Mouse (Mus musculus) brown adipose tissue, adult 24 weeks (tissue): ENCODE data around the gene Tns3. TPM values are rescaled to one million over a fixed set of nuclear protein-coding genes. Genes with fewer than 3 reads are reported as not detected.

Experiments used
- H3K27ac ChIP-seq: fragments of 200-500 bp; replicated peaks from 2 replicates; pipeline ENCODE4 v1.5.1; 2012; ENCODE audit warnings: low read depth, mild to moderate bottlenecking, low read length
- H3K4me1 ChIP-seq: fragments of 200-500 bp; 2 replicates; pipeline ENCODE4 v1.6.1; 2012; ENCODE audit warnings: low read length, mixed read lengths; ENCODE audit not compliant: control insufficient read depth, insufficient read depth, insufficient read length
- H3K4me3 ChIP-seq: fragments of 200-500 bp; 2 replicates; pipeline ENCODE4 v1.5.1; 2012; ENCODE audit warnings: low read depth, mild to moderate bottlenecking, low read length, moderate library complexity; ENCODE audit not compliant: insufficient read depth
- polyA plus RNA-seq: library from polyadenylated mRNA; stranded (reverse); fragments of >200 nt; gene quantifications from 2 replicates; pipeline ENCODE4 v1.2.4, GENCODE M21; 2012; ENCODE audit not compliant: missing spikeins, insufficient read depth, insufficient read length

Gene Tns3
- polyA plus RNA-seq, 1 experiment: 3.0 TPM

DNA sequence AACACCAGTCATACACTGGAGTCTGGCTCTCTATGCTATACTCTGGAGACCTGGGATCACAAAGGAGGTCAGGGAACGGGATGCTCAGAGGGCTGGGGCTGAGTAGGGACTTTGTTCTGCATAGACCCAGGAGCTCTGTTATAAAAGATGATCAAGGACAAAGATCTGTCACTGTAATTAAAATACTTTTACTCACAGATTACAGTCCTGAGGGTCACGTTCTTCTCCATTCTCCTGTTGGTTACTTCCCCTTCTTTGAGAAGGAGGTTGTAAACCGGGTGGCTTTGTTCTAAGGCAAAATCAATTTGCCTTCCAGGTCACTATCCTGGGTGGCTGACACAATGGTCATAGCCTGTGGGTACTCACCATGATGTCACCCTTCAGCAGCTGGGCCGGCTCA, 133.8 kb downstream of the Tns3 start:
- Histone ChIP-seq H3K4me3 (no peak overlapping the region), H3K4me1 (no peaks in the 10 kb centered on the region), H3K27ac (no peak overlapping the region)

DNA sequence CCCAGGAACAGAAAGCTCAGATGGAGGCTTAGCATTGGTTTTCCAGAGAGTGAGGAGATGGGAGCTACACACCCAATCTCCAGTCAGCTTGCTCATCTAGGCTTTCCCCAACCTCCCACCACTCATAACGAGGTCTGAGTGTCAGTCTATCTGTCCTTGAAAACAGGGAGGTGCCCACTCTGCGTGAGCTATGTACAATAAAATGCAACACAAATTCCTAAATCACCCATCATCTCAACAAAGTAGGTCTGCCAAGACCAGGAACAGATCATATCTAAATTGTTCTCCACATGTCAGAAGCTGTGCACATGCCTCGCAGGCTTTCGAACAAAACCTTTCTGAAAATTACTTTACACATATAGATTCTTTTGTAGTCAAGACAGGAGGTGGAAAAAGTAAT, 134.3 kb downstream of the Tns3 start:
- no peaks in the 10 kb centered on the region for H3K4me1 ChIP-seq
- no peak overlapping the region for H3K4me3 ChIP-seq
- no peak overlapping the region for H3K27ac ChIP-seq

DNA sequence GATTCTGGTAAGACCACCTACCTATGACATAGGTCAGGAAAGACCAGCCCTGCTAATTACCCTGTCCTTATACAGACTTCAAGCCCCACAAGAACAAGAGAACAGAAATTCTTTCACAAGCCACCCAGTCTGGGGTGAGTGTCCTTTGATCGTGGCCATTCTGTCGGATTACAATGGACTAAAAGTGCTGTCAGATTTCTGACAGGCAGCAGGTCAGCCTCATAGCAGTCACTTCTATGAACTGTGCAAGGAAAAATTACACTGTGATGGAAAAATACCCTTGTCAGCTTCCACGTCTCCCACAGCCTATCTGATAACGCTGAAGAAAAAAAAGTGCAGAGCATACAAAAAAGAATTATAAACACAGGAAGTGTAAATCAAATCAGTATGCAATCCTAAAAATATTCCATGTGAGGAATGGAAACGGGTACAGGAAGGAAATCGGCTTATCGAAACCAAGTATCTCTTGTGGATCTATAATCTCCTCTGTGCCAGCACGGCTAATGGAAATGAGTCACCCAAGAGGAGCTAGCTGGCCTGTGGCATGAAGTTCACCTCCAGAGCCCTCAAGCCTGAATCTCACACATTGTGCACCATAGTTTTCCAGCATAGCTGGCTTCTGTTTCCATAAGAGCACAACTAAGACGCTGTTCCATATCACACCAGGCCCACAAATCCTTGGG, 138.7 kb downstream of the Tns3 start:
- Histone ChIP-seq H3K27ac (no peak overlapping the region), H3K4me1 (no peaks in the 10 kb centered on the region), H3K4me3 (no peak overlapping the region)

DNA sequence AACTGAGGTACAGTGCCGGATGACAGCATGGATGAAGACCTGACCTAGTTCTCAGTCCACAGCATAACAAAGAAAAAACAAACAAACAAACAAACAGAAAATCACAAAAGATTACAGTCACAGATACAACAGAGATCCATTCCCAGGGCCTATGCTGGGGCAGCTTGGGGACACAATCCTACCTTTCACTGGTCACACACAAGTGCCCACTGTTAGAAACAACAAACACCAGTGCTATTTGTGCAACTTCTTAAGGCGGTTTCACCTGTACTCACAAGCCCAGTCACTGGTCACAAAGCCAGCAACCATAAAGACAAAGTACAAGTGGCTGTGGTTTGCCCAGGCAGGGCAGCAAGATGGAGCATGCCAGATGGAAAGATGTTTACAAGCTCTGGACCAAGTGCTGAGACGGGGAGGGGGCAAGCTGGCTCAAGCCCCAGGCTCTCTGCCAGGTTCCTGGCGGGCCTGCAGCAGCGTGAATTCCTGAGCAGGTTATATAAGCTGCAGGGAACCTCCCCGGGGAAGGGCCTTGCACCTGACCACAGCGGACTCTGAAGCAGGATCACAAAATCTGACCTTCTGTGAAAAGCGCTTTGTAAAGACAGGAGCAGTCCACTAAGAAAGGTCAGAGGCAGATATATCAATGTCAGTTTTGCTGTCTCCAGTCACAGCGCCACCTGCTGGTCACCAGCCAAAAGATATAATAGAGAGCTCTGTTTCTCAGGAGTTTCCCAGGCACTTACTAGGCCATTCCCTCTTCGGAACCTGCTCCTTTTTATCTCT, 140.8 kb downstream of the Tns3 start:
- Histone ChIP-seq H3K27ac (no peak overlapping the region), H3K4me3 (no peak overlapping the region), H3K4me1 (no peaks in the 10 kb centered on the region)

DNA sequence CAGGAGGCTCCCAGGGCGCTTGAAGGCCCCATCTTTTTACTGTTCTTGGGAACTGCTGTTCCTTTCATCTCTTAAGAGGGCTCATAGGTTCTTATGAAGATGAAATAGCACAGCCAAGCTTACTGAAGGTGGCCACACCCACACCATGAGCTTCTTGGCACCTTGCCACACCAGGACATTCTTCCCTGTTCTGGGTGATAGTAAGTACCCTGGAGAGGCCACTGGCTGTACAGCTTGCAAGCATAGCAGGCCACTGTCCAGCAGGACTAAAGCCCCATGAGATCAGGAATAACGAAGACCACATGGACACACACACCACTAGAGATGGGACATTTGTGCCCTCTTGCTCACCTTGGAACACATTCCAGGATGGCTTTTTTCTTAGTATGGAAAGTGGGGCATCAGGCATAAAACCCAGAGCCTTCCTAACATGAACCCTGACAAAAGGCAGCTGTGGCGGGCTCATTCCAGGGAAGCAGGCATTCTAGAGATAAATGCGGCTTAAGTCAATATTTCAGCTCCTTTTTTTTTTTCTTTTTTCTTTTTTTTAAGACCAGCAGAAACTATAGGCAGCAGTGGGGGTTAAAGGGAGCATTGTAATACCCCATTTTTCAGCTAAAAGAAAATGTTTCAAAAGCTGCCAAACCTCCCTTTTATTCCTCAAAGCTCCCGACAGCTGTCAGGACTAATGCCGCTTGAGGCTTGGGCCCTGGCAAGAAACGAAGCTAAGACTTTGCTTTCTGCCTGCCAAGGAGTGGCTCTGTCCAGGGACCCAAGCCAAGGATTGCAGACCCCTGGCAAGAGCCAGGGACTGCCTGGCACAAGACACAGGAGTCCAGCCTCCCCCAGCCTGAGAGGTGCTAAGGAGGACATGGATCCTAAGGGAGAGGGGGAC, 150.7 kb downstream of the Tns3 start:
- H3K27ac ChIP-seq: no peak overlapping the region
- H3K4me1 ChIP-seq: peaks cover 2% of the 10 kb centered on the region; the same call in 1 of the 2 replicates
- H3K4me3 ChIP-seq: no peak overlapping the region

DNA sequence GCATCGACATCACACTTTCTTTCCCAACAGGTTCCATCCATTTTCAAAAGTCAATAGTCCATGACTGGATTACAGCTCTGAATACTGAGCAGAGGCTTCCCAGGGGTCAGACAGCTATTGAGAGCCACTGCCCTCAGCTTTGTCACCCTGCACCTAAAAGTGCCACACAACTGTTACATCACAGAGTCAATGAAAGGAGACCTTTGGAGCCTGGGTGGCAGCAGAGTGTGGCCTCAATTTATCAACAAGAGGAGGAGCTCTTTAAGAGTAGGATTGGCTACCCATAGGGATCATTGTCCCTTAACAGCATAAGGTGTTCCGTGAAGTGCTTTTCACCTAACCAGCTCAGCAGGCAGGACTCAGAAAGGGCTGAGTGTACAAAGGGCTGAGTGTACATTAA, 154.0 kb downstream of the Tns3 start:
- Histone ChIP-seq H3K27ac (no peak overlapping the region), H3K4me1 (peaks cover 2% of the 10 kb centered on the region; the same call in 1 of the 2 replicates), H3K4me3 (no peak overlapping the region)

DNA sequence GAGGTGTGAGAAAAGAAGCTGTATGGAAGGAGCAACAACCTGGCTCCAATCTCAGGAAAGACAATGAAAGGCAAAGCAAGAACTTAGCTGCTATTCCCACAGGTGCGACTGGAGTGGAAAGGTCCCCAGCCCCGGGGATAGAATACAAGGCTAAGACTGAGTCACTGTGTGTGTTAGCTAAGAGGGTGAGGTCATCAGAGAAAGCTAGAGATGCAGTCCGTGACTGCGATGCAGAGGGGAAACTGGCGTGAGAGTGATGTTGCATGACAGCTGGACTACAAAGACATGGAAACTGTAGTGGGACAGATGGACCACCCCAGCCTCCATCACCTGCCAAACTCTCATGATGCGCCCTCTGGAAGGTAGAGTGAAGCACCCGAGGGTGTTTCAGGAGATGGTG, 154.7 kb downstream of the Tns3 start:
- H3K27ac ChIP-seq: no peak overlapping the region
- H3K4me1 ChIP-seq: peaks cover 2% of the 10 kb centered on the region; the same call in 1 of the 2 replicates
- no peak overlapping the region for H3K4me3 ChIP-seq

DNA sequence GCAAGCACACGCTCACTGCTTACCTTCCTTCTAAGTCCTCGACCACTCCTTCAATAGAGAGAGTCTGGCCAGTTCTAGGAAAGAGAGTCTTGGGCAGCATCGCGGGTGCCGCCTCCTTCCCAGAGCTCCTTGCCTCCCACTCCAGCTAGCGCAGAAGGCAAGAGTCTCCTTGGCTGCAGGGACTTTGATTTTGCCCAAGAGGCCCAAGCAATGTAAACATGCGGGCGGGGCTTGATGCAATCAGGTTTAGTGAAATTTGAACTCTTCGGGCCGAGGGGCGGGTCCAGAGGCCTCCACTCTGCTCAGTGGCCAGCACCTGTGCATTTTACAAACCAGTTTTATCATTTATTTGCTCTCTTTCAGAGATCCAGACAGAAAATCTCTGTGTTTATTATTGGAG, 160.6 kb downstream of the Tns3 start:
- Histone ChIP-seq H3K4me1 (no peaks in the 10 kb centered on the region), H3K4me3 (no peak overlapping the region), H3K27ac (no peak overlapping the region)

DNA sequence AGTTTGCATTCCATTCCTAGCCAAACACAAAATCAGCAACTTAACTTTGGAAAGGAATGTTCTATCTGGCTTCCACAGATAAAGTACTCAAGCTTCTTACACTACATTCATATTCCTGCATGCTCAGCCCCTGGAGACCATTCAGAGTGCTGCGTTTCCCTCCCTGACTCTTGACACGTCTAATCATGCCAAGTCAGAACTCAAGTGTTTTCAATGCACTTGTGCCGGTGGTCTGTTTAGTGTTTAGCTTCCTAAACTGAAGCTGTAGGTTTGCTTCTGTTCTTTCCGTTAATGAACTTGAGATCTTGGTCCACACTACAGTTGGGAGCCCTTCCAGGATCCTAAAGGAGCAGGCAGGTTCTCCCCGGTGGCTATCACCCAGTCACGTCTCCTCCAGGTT, 163.5 kb downstream of the Tns3 start:
- Histone ChIP-seq H3K27ac (no peak overlapping the region), H3K4me1 (no peaks in the 10 kb centered on the region), H3K4me3 (no peak overlapping the region)

DNA sequence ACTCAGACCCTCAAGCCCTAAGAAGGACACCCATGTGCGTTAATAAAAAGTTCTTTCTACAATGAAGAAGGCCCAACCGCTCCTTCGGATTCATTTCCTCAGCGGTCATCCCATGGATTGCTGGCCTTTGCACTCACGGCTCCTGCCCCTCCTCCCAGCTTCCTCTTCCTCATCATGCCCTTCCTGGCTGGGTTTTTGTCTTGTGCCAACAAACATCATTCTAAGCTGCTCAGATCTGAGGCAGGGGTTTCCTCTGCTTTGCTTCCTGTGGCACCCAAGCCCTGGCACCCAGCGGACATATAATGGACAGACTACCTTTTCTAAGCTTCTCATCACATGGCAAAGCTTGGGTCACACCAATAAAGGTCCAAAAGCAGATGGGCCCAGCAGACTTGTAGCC, 167.2 kb downstream of the Tns3 start:
- Histone ChIP-seq H3K27ac (no peak overlapping the region), H3K4me1 (no peaks in the 10 kb centered on the region), H3K4me3 (no peak overlapping the region)

DNA sequence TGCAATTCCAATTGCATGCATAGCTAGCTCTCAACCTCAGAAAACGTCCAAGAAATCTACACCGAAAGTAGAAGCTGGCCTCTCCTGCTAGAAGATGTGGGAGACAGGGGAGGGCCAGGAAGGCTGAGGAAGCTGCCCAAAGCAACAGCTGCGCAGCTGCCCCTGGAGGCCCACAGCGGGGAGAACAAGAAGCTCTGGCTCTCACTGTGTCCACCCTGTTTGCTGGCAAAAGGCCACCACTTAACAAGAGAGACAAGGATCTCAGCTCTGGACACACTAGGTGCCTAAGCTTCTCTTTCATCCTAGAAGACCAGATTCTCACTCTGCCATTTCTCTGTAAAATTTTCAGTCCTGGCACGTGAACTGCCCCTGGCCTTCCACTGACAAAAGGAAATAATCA, 167.6 kb downstream of the Tns3 start:
- Histone ChIP-seq H3K27ac (no peak overlapping the region), H3K4me1 (no peaks in the 10 kb centered on the region), H3K4me3 (no peak overlapping the region)

DNA sequence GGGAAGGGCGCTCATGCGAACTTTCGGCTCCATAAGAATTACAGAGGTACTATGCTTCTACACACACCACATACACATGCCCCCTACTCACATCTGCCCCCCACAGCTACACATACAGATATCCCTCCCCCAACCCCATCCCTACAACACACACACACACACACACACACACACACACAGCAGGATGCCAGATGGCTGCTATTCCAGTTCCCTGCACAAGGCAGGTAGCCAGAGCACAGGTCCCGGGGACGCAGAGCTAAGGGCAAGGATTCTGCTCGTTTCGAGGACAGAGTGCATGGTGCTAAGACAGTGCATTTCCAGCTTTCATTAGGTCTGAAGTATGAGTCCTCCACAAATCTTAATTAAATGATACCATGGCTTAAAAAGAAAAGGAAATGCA, 168.5 kb downstream of the Tns3 start:
- H3K4me1 ChIP-seq: no peaks in the 10 kb centered on the region
- no peak overlapping the region for H3K27ac ChIP-seq

DNA sequence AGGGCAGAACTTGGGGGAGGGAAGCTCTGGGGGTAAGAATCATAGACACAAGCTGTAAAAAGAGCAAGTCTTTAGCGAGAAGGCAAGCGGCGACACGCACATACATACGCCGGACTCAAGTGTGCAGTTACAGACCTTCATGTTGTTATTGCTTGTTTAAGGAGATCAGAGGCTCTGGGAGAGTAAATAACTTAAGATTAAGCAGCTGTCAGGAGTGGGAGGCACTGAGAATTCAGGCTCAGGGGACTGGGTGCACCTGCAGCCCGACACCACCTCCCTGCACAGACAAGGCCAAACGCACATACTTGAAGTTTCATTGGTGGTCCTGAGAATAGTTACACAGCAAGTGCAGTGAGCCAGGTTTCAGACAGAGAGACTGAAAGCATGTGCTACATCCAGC, 169.3 kb downstream of the Tns3 start:
- Histone ChIP-seq H3K4me1 (no peaks in the 10 kb centered on the region), H3K4me3 (no peak overlapping the region), H3K27ac (no peak overlapping the region)

More for the DNA sequence above, 168.5 kb downstream of the Tns3 start:
- H3K4me3 ChIP-seq: no peak overlapping the region

DNA sequence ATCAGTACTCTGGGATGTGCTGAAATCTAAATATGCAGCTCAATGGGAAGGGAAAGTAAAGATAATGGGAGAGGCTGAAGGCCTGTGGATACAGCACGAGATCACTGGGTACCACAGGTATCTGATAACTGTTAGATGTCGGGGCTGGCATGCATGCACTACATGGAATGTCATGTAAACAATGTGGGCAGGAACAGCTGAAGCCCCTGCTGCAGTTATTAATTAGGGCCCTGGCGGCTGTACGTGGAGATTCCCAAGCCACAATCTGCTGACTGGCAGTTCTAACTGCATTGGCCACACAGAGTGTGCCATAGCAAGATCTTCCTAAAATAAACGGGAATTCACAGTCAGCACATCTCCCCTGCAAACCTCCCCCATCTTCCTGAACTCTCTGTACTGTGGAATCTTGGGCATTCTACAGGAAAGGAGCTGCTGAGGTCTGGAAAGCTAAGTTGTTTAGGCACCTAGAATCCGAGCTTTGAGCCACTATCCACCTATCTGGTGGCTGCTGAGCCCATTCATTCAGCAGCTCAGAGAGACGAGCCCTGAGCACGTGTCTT, 170.3 kb downstream of the Tns3 start:
- no peak overlapping the region for H3K4me3 ChIP-seq
- no peak overlapping the region for H3K27ac ChIP-seq
- H3K4me1 ChIP-seq: no peaks in the 10 kb centered on the region

DNA sequence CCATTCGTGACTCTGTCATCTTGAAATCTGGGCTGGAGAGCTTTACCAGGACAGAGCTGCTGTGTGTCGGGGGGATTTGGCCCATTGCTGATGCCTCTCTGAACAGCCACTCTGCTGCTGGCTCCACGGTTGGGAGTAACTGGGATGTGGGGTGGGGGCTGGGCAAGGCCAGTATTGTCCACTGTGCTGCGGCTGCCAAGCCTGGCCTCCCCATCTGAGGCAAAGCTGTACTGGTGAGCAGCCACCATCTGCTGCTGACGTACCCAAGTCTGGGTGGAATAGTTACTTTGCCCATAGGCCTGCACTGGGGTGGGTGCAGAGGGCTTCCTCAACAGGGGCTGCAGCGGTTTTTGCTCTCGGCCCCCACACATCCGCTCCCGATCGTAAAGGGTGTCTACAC, 172.0 kb downstream of the Tns3 start:
- no peaks in the 10 kb centered on the region for H3K4me1 ChIP-seq
- no peak overlapping the region for H3K4me3 ChIP-seq
- no peak overlapping the region for H3K27ac ChIP-seq
